Mouse (Mus musculus): ENCODE results near the gene Dpm1. TPM values are rescaled to one million over a fixed set of nuclear protein-coding genes. Genes with fewer than 3 reads are reported as not detected.

Gene Dpm1
- polyA plus RNA-seq (2012; ENCODE audit: insufficient read depth, low replicate concordance) = 34.7 and 155 TPM in 2 replicates

GRCm38 (mm10) chr2:168230026-168230728 is at the start of gene Dpm1, which contains the start of the genes Gm20716 and Mocs3:
Gene Dpm1, minus strand, starts transcription at chr2:168230591.
Gene Gm20716, minus strand, starts transcription at chr2:168230364.
Gene Mocs3, plus strand, starts transcription at chr2:168230622.
- H3K4me3 ChIP-seq (replicated peaks) = peak within 1 kb of the TSS; percentile 99
- peaks cover 47% of the 10 kb centered on the region for H3K36me3 ChIP-seq (replicated peaks; ENCODE audit: low read length)
- TF ChIP-seq GATA1 (IDR thresholded peaks at IDR 0.05; ENCODE audit: borderline replicate concordance, low read length) = no peak
- peak; percentile 90; the same call in 1 of the 2 replicates for TF ChIP-seq FLI1 (IDR thresholded peaks at IDR 0.05; ENCODE audit: low read length)
- H3K4me1 ChIP-seq = peaks cover 63% of the 10 kb centered on the region
- no peaks in the 10 kb centered on the region for H3K27me3 ChIP-seq (replicated peaks)
- H3K9me3 ChIP-seq = no peaks in the 10 kb centered on the region

- Histone ChIP-seq H3K4me3 (replicated peaks) (peak overlapping the region; percentile 76), H3K4me1 (peaks cover 37% of the 10 kb centered on the region), H3K36me3 (replicated peaks; ENCODE audit: low read length) (no peaks in the 10 kb centered on the region), H3K27me3 (replicated peaks) (peaks cover 92% of the 10 kb centered on the region), H3K9me3 (peaks cover 17% of the 10 kb centered on the region)
- TF ChIP-seq FLI1 (IDR thresholded peaks at IDR 0.05; ENCODE audit: low read length) (no peak), GATA1 (IDR thresholded peaks at IDR 0.05; ENCODE audit: borderline replicate concordance, low read length) (no peak)
These were observed 44.1 kb upstream of the Dpm1 start for GRCm38 (mm10) chr2:168274374-168274935.

GRCm38 (mm10) chr2:168273387-168273786 is 43.0 kb upstream of the Dpm1 start:
- H3K9me3 ChIP-seq = peaks cover 17% of the 10 kb centered on the region
- no peak for TF ChIP-seq GATA1 (IDR thresholded peaks at IDR 0.05; ENCODE audit: borderline replicate concordance, low read length)
- peaks cover 38% of the 10 kb centered on the region for H3K4me1 ChIP-seq
- no peaks in the 10 kb centered on the region for H3K36me3 ChIP-seq (replicated peaks; ENCODE audit: low read length)
- H3K4me3 ChIP-seq (replicated peaks) = peak overlapping the region; percentile 76
- peaks cover 91% of the 10 kb centered on the region for H3K27me3 ChIP-seq (replicated peaks)

- Histone ChIP-seq H3K9me3 (peaks cover 15% of the 10 kb centered on the region), H3K4me1 (peaks cover 26% of the 10 kb centered on the region), H3K4me3 (replicated peaks) (no peak overlapping the region), H3K27me3 (replicated peaks) (peaks cover 58% of the 10 kb centered on the region), H3K36me3 (replicated peaks; ENCODE audit: low read length) (no peaks in the 10 kb centered on the region)
- TF ChIP-seq FLI1 (IDR thresholded peaks at IDR 0.05; ENCODE audit: low read length) = no peak
- no peak for TF ChIP-seq GATA1 (IDR thresholded peaks at IDR 0.05; ENCODE audit: borderline replicate concordance, low read length)
These were observed 37.6 kb upstream of the Dpm1 start for GRCm38 (mm10) chr2:168268033-168268432.

GRCm38 (mm10) chr2:168260900-168261299 is 30.5 kb upstream of the Dpm1 start:
- Histone ChIP-seq H3K9me3 (peaks cover 10% of the 10 kb centered on the region; the same call in 1 of the 2 replicates), H3K4me3 (replicated peaks) (peak overlapping the region; percentile 51), H3K36me3 (replicated peaks; ENCODE audit: low read length) (no peaks in the 10 kb centered on the region), H3K27me3 (replicated peaks) (peaks cover 50% of the 10 kb centered on the region), H3K4me1 (peaks cover 66% of the 10 kb centered on the region)
- TF ChIP-seq FLI1 (IDR thresholded peaks at IDR 0.05; ENCODE audit: low read length) = no peak
- no peak for TF ChIP-seq GATA1 (IDR thresholded peaks at IDR 0.05; ENCODE audit: borderline replicate concordance, low read length)

GRCm38 (mm10) chr2:168260124-168260523 is 29.7 kb upstream of the Dpm1 start:
- no peaks in the 10 kb centered on the region for H3K36me3 ChIP-seq (replicated peaks; ENCODE audit: low read length)
- peaks cover 66% of the 10 kb centered on the region for H3K4me1 ChIP-seq
- H3K4me3 ChIP-seq (replicated peaks) = no peak overlapping the region
- no peak for TF ChIP-seq FLI1 (IDR thresholded peaks at IDR 0.05; ENCODE audit: low read length)
- TF ChIP-seq GATA1 (IDR thresholded peaks at IDR 0.05; ENCODE audit: borderline replicate concordance, low read length) = no peak
- H3K27me3 ChIP-seq (replicated peaks) = peaks cover 51% of the 10 kb centered on the region
- H3K9me3 ChIP-seq = peaks cover 10% of the 10 kb centered on the region; the same call in 1 of the 2 replicates

GRCm38 (mm10) chr2:168259046-168259445 is 28.7 kb upstream of the Dpm1 start:
- TF ChIP-seq FLI1 (IDR thresholded peaks at IDR 0.05; ENCODE audit: low read length) (no peak), GATA1 (IDR thresholded peaks at IDR 0.05; ENCODE audit: borderline replicate concordance, low read length) (no peak)
- Histone ChIP-seq H3K9me3 (peaks cover 10% of the 10 kb centered on the region; the same call in 1 of the 2 replicates), H3K4me3 (replicated peaks) (no peak overlapping the region), H3K27me3 (replicated peaks) (peaks cover 49% of the 10 kb centered on the region), H3K4me1 (peaks cover 76% of the 10 kb centered on the region), H3K36me3 (replicated peaks; ENCODE audit: low read length) (no peaks in the 10 kb centered on the region)

GRCm38 (mm10) chr2:168257188-168257587 is 26.8 kb upstream of the Dpm1 start:
- TF ChIP-seq GATA1 (IDR thresholded peaks at IDR 0.05; ENCODE audit: borderline replicate concordance, low read length) = no peak
- TF ChIP-seq FLI1 (IDR thresholded peaks at IDR 0.05; ENCODE audit: low read length) = no peak
- Histone ChIP-seq H3K9me3 (peaks cover 7% of the 10 kb centered on the region; the same call in 1 of the 2 replicates), H3K4me3 (replicated peaks) (no peak overlapping the region), H3K4me1 (peaks cover 85% of the 10 kb centered on the region), H3K36me3 (replicated peaks; ENCODE audit: low read length) (no peaks in the 10 kb centered on the region), H3K27me3 (replicated peaks) (peaks cover 52% of the 10 kb centered on the region)

GRCm38 (mm10) chr2:168256506-168256905 is 26.1 kb upstream of the Dpm1 start:
- Histone ChIP-seq H3K36me3 (replicated peaks; ENCODE audit: low read length) (no peaks in the 10 kb centered on the region), H3K9me3 (peaks cover 7% of the 10 kb centered on the region; the same call in 1 of the 2 replicates), H3K4me1 (peaks cover 92% of the 10 kb centered on the region), H3K4me3 (replicated peaks) (no peak overlapping the region), H3K27me3 (replicated peaks) (peaks cover 52% of the 10 kb centered on the region)
- TF ChIP-seq FLI1 (IDR thresholded peaks at IDR 0.05; ENCODE audit: low read length) (no peak), GATA1 (IDR thresholded peaks at IDR 0.05; ENCODE audit: borderline replicate concordance, low read length) (no peak)

- Histone ChIP-seq H3K27me3 (replicated peaks) (peaks cover 36% of the 10 kb centered on the region), H3K4me1 (peaks cover 84% of the 10 kb centered on the region), H3K9me3 (no peaks in the 10 kb centered on the region), H3K4me3 (replicated peaks) (peak overlapping the region; percentile 1), H3K36me3 (replicated peaks; ENCODE audit: low read length) (no peaks in the 10 kb centered on the region)
- TF ChIP-seq GATA1 (IDR thresholded peaks at IDR 0.05; ENCODE audit: borderline replicate concordance, low read length) (no peak), FLI1 (IDR thresholded peaks at IDR 0.05; ENCODE audit: low read length) (no peak)
These were observed 23.4 kb upstream of the Dpm1 start for GRCm38 (mm10) chr2:168253822-168254221.

Measured in megakaryocyte, embryonic 14.5 days (primary cell).